Mouse (Mus musculus): ENCODE measurements around the gene Kdm8.

- TF ChIP-seq CTCF (IDR thresholded peaks at IDR 0.05; ENCODE audit: low read depth) (no peak), EP300 (IDR thresholded peaks at IDR 0.05; ENCODE audit: low read depth) (no peak)
These were observed 6.6 kb downstream of the Kdm8 start for GRCm38 (mm10) chr7:125451078-125451477.
